Mouse (Mus musculus) small intestine, adult 2 months (tissue): ENCODE data around the gene Icmt.

Experiments
- CTCF ChIP-seq: fragments of 200-500 bp; IDR thresholded peaks from 2 replicates; pipeline ENCODE4 v1.5.1; 2012; ENCODE audit warnings: low read depth, mild to moderate bottlenecking, control low read depth, inconsistent platforms, low read length, moderate library complexity, mixed read lengths; ENCODE audit not compliant: insufficient replicate concordance, insufficient read length; ENCODE audit errors: extremely low read depth
- POLR2A ChIP-seq: fragments of 200-500 bp; IDR thresholded peaks from 2 replicates; pipeline ENCODE4 v1.6.1; 2012; ENCODE audit warnings: low read depth, mild to moderate bottlenecking, control low read depth, inconsistent platforms, low read length, moderate library complexity

- TF ChIP-seq POLR2A (no peak), CTCF (no peak)
Measured at GRCm38 (mm10) chr4:152250615-152251014, 46.4 kb upstream of the Icmt start.
